Mouse (Mus musculus) gastrocnemius, adult 8-10 months (tissue): ENCODE measurements at regions not wholly inside any gene's neighbourhood (a gene's known extent, or its start where the extent isn't known, plus 50 kb on each side); places are given as distances from the start of the nearest gene placed in this dataset.

Experiments used
- DNase-seq, 2 experiments: peaks; one replicate each; pipeline ENCODE4 v3.0.0; 2022; ENCODE audit warnings: low spot score in 2 of 2

GRCm38 (mm10) chr4:87718166-87718805, 314.9 kb downstream of the Mllt3 start:
- DNase-seq: no peak

- no peak for DNase-seq
Measured at GRCm38 (mm10) chr4:87715212-87715933, 317.8 kb downstream of the Mllt3 start.

- no peak for DNase-seq
Measured at GRCm38 (mm10) chr4:87712691-87713090, 320.5 kb downstream of the Mllt3 start.

GRCm38 (mm10) chr4:87712286-87712685, 320.9 kb downstream of the Mllt3 start:
- DNase-seq: no peak

GRCm38 (mm10) chr4:87711185-87711827, 321.9 kb downstream of the Mllt3 start:
- no peak for DNase-seq

- no peak for DNase-seq
Measured at GRCm38 (mm10) chr4:87708981-87709645, 324.1 kb downstream of the Mllt3 start.

GRCm38 (mm10) chr4:87707386-87707785, 325.8 kb downstream of the Mllt3 start:
- DNase-seq: no peak

- no peak for DNase-seq
Measured at GRCm38 (mm10) chr4:87702834-87703233, 330.3 kb downstream of the Mllt3 start.

GRCm38 (mm10) chr4:87702290-87702689, 330.9 kb downstream of the Mllt3 start:
- DNase-seq: no peak

- DNase-seq: no peak
Measured at GRCm38 (mm10) chr4:87701024-87701423, 332.1 kb downstream of the Mllt3 start.

- no peak for DNase-seq
Measured at GRCm38 (mm10) chr4:87700508-87700907, 332.7 kb downstream of the Mllt3 start.

GRCm38 (mm10) chr4:87699586-87699985, 333.6 kb downstream of the Mllt3 start:
- DNase-seq: no peak

- DNase-seq: no peak
Measured at GRCm38 (mm10) chr4:87698750-87699149, 334.4 kb downstream of the Mllt3 start.

- no peak for DNase-seq
Measured at GRCm38 (mm10) chr4:87696921-87697320, 336.2 kb downstream of the Mllt3 start.

GRCm38 (mm10) chr4:87695811-87696210, 337.4 kb downstream of the Mllt3 start:
- no peak for DNase-seq

- no peak for DNase-seq
Measured at GRCm38 (mm10) chr4:87692741-87693140, 340.4 kb downstream of the Mllt3 start.

GRCm38 (mm10) chr4:87684952-87685351, 348.2 kb downstream of the Mllt3 start:
- DNase-seq: no peak

GRCm38 (mm10) chr4:87682783-87683182, 350.4 kb downstream of the Mllt3 start:
- no peak for DNase-seq

GRCm38 (mm10) chr4:87671101-87671500, 362.1 kb downstream of the Mllt3 start:
- no peak for DNase-seq

- DNase-seq: no peak
Measured at GRCm38 (mm10) chr4:87670167-87670566, 363.0 kb downstream of the Mllt3 start.

GRCm38 (mm10) chr4:87669480-87669879, 363.7 kb downstream of the Mllt3 start:
- no peak for DNase-seq

GRCm38 (mm10) chr4:87668314-87668713, 364.9 kb downstream of the Mllt3 start:
- DNase-seq: no peak
